Mouse (Mus musculus) thymus, adult 2 months (tissue): ENCODE measurements around the gene Gm17027. TPM values are rescaled to one million over a fixed set of nuclear protein-coding genes. Genes with fewer than 3 reads are reported as not detected.
"Not testable (repeated sequence)": the region's sequence is repeated elsewhere in the genome, so short reads cannot be mapped to it uniquely, and the experiment has no call there.

ENCODE experiments used
- DNase-seq: peaks from one replicate; pipeline ENCODE4 v3.0.0; 2021
- H3K27ac ChIP-seq: fragments of 200-500 bp; 2 replicates; pipeline ENCODE4 v1.5.1; 2012; ENCODE audit warnings: low read length, control low read depth; ENCODE audit not compliant: control insufficient read depth, insufficient read depth
- H3K27me3 ChIP-seq: fragments of 200-500 bp; 2 replicates; pipeline ENCODE4 v1.6.1; 2012; ENCODE audit warnings: mild to moderate bottlenecking, low read length, moderate library complexity, mixed read lengths; ENCODE audit not compliant: control insufficient read depth, insufficient read depth
- H3K36me3 ChIP-seq: fragments of 200-500 bp; 2 replicates; pipeline ENCODE4 v1.6.1; 2012; ENCODE audit warnings: mild to moderate bottlenecking, low read length, moderate library complexity; ENCODE audit not compliant: control insufficient read depth, insufficient read depth
- H3K4me1 ChIP-seq: fragments of 200-500 bp; replicated peaks from 2 replicates; pipeline ENCODE4 v1.6.1; 2012; ENCODE audit warnings: low read length; ENCODE audit not compliant: control insufficient read depth, insufficient read depth
- H3K4me3 ChIP-seq: fragments of 200-500 bp; 2 replicates; pipeline ENCODE4 v1.5.1; 2012; ENCODE audit warnings: mild to moderate bottlenecking, low read length, control low read depth, moderate library complexity; ENCODE audit not compliant: control insufficient read depth, insufficient read depth
- WGBS: fragments of 180-500 bp; shearing (Covaris S2); methylation state at CpG from one replicate; pipeline ENCODE4 v1.1.7; 2018; 5-methylcytosine and 5-hydroxymethylcytosine counted together
- polyA plus RNA-seq: library from polyadenylated mRNA; depleted of rRNA; stranded (reverse); fragments of >200 nt; gene quantifications from 2 replicates; pipeline ENCODE4 v1.2.3, GENCODE M21; 2012; rRNA removed

The Gm17027 gene
- polyA plus RNA-seq, result not detected in 2 replicates

- not testable (repeated sequence) for H3K4me1 ChIP-seq, DNase-seq, H3K36me3 ChIP-seq, H3K27ac ChIP-seq, H3K27me3 ChIP-seq, H3K4me3 ChIP-seq
- WGBS, result 98% methylated on average over 2 of the region's 2 CpGs
Measured at GRCm38 (mm10) chr14:42162522-42162921, at the start of gene Gm17027. Gm17027 (minus strand) TSS chr14:42162622.

GRCm38 (mm10) chr14:42190691-42191090, 28.3 kb upstream of the Gm17027 start, which contains the start of gene Gm3573:
Gm3573 (minus strand) TSS chr14:42190791.
- H3K4me1 ChIP-seq, H3K36me3 ChIP-seq, H3K27me3 ChIP-seq, DNase-seq, H3K4me3 ChIP-seq, H3K27ac ChIP-seq: not testable (repeated sequence)
- no CpG with 5 or more reads among the region's 1 CpGs for WGBS

- H3K4me3 ChIP-seq, H3K27ac ChIP-seq, H3K36me3 ChIP-seq, DNase-seq, H3K4me1 ChIP-seq, H3K27me3 ChIP-seq: not testable (repeated sequence)
- 89% methylated on average over 3 of the region's 3 CpGs for WGBS
Measured at GRCm38 (mm10) chr14:42183936-42184335, 21.5 kb upstream of the Gm17027 start.

DNA sequence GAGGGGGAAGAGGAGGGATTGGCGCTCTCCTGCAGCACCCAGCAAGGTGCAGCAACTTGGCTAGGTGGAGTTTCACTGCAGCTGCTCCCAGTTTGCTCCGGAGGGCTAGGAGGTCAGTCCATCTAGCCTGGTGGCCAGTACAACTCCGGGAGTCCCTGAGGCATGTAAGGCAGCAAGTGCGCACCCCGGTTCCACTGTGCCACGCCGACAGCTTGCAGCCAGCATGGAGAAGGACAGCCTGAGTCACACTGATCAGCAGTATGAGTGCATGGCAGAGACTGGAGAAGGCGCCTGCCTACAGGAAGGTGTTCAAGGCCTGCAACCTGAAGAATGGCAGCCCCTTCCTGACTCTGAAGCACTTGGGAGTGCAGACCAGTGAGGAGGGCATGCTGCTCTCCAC, 27.9 kb downstream of the Gm17027 start:
- not testable (repeated sequence) for H3K27ac ChIP-seq, H3K36me3 ChIP-seq, H3K4me1 ChIP-seq, DNase-seq, H3K27me3 ChIP-seq, H3K4me3 ChIP-seq
- WGBS, result 79% methylated on average over 7 of the region's 8 CpGs

DNA sequence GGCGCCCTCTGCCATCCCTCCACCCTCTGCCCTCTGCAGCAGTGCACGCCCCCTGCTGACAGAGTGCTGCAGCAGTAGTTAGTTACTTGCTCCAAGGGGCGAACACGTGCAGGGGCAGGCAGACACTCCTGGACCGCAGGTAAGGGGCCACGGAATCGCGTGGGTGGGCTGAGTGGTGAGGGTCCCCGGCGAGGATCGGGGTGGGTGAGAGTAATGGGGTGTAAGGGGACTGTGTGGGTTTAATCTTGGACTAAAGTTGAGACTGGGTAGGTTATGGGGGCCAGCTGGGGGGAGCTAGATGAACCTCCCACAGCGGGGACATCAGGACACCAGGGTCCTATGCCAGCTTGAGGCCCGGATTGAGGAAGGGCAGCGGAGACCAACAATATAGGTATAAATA, 28.6 kb downstream of the Gm17027 start:
- not testable (repeated sequence) for H3K36me3 ChIP-seq, DNase-seq, H3K27ac ChIP-seq, H3K4me3 ChIP-seq, H3K27me3 ChIP-seq, H3K4me1 ChIP-seq
- WGBS, result 65% methylated on average over 11 of the region's 14 CpGs

- not testable (repeated sequence) for H3K27me3 ChIP-seq, H3K4me3 ChIP-seq, H3K4me1 ChIP-seq, DNase-seq, H3K27ac ChIP-seq, H3K36me3 ChIP-seq
- 92% methylated on average over 1 of the region's 2 CpGs for WGBS
Measured at GRCm38 (mm10) chr14:42117269-42117668, 45.2 kb downstream of the Gm17027 start, which contains the start of gene Gm7951. Gm7951 (minus strand) TSS chr14:42117369.

Other genes starting within 250 kb of the Gm17027 start
- not detected in 2 replicates for gene 1700049E17Rik1, start 237.7 kb downstream of the Gm17027 start, polyA plus RNA-seq
- not detected in 2 replicates for gene 1700024B05Rik, start 218.6 kb downstream of the Gm17027 start, polyA plus RNA-seq
- gene Gm6401, start 194.7 kb downstream of the Gm17027 start, polyA plus RNA-seq, result not detected in 2 replicates
- gene Gm3543, start 179.3 kb downstream of the Gm17027 start, polyA plus RNA-seq, result not detected in 2 replicates
- not detected in 2 replicates for gene Gm7951, start 45.3 kb downstream of the Gm17027 start, polyA plus RNA-seq
- not detected in 2 replicates for gene Gm3573, start 28.2 kb upstream of the Gm17027 start, polyA plus RNA-seq
- not detected in 2 replicates for gene Gm17026, start 97.4 kb upstream of the Gm17027 start, polyA plus RNA-seq
- not detected in 2 replicates for gene Gm9611, start 134.7 kb upstream of the Gm17027 start, polyA plus RNA-seq
- not detected in 2 replicates for gene Gm7995, start 147.6 kb upstream of the Gm17027 start, polyA plus RNA-seq